Mouse (Mus musculus) spleen, postnatal 14 days (tissue): ENCODE data around the gene Cpa4.

Experiments
- DNase-seq, 2 experiments: peaks; one replicate each; pipeline ENCODE4 v3.0.0; 2021 to 2022; ENCODE audit warnings: low spot score in 2 of 2

The Cpa4 gene

GRCm38 (mm10) chr6:30628152-30628551, 60.0 kb downstream of the Cpa4 start:
- no peak for DNase-seq

- no peak for DNase-seq
Measured at GRCm38 (mm10) chr6:30629989-30630388, 61.8 kb downstream of the Cpa4 start.

GRCm38 (mm10) chr6:30635361-30635862, 67.2 kb downstream of the Cpa4 start:
- no peak for DNase-seq

- DNase-seq, result no peak
Measured at GRCm38 (mm10) chr6:30636186-30636842, 68.1 kb downstream of the Cpa4 start.

- no peak for DNase-seq
Measured at GRCm38 (mm10) chr6:30638674-30639268, 70.6 kb downstream of the Cpa4 start, which contains the start of gene Cpa1. TSS of gene Cpa1 (plus strand) at chr6:30639218.
